Mouse (Mus musculus) lung, postnatal 0 days (tissue): ENCODE results near the gene Dcaf5.

Experiments used
- CTCF ChIP-seq: IDR thresholded peaks from 2 replicates; pipeline ENCODE4 v1.5.1; 2016; ENCODE audit warnings: antibody characterized with exemption, mild to moderate bottlenecking
- EP300 ChIP-seq: IDR thresholded peaks from 2 replicates; pipeline ENCODE4 v1.6.1; 2016; ENCODE audit warnings: antibody characterized with exemption, mild to moderate bottlenecking, control low read depth

GRCm38 (mm10) chr12:80407824-80408223 lies 28.6 kb downstream of the Dcaf5 start:
- peak; percentile 70 for TF ChIP-seq CTCF
- TF ChIP-seq EP300: no peak
